22 mouse cellular contexts compared by ENCODE assay signal in genomic region chr2:126079086-126079485, GRCm38 (mm10). TPM values are rescaled to one million over a fixed set of nuclear protein-coding genes. Genes with fewer than 3 reads are reported as not detected.
DNase-seq lines count a peak whose midpoint lies in the region; TF ChIP-seq lines count a peak whose summit lies in the region.
"Had no signal": no experiment of that assay in that cellular context is flagged by ENCODE, and none has a peak within 500 bp of the region (broad histone marks: within the 10 kb centered on the region; RNA-seq: fewer than 3 reads in every experiment).

No protein-coding gene starts in this region.

- no peak overlapping the region for H3K4me3 ChIP-seq in gastrocnemius, adult 2 months
- no peak overlapping the region for H3K4me3 ChIP-seq in embryonic fibroblast, embryonic 13.5 days (ENCODE audit: insufficient read depth, low read length)
- H3K4me3 ChIP-seq: embryonic facial prominence, embryonic 13.5 days; embryonic facial prominence, embryonic 15.5 days; forebrain, embryonic 13.5 days; forebrain, embryonic 15.5 days had no signal

- no peak for TF ChIP-seq CTCF in gastrocnemius, adult 2 months (IDR thresholded peaks at IDR 0.05)
- no peak for TF ChIP-seq CTCF in embryonic fibroblast, embryonic 13.5 days (IDR thresholded peaks at IDR 0.05; ENCODE audit: borderline replicate concordance, insufficient read depth, low read length)

- TF ChIP-seq POLR2A in embryonic fibroblast, embryonic 13.5 days (IDR thresholded peaks at IDR 0.05; ENCODE audit: low read depth, low read length) = no peak

- peaks cover 3% of the 10 kb centered on the region; the same call in 1 of the 2 replicates for H3K4me1 ChIP-seq in embryonic fibroblast, embryonic 13.5 days (ENCODE audit: control insufficient read depth, insufficient read depth, low read length)
- H3K4me1 ChIP-seq: embryonic facial prominence, embryonic 13.5 days; embryonic facial prominence, embryonic 15.5 days; forebrain, embryonic 13.5 days; forebrain, embryonic 15.5 days had no signal

- DNase-seq in adrenal gland, adult 2 months = peak; percentile 20
- no peak for DNase-seq in adrenal gland, postnatal 14 days
- DNase-seq in gastrocnemius, adult 2 months = no peak
- no peak for DNase-seq in gastrocnemius, adult 18-20 months (ENCODE audit: low spot score)
- DNase-seq: adrenal gland, postnatal 10 days; B cell, adult 2 months; cerebellum, adult 18-20 months; cerebellum, adult 8-10 months; cerebellum, adult 9-11 months; cerebellum, postnatal 14 days; cerebellum, postnatal 36 days; embryo, embryonic 11 days; forebrain, postnatal 0 days had no signal

- peak overlapping the region; percentile 20; the same call in 1 of the 2 replicates for H3K27ac ChIP-seq in gastrocnemius, adult 2 months
- 0 out of 2 replicates have a peak overlapping the region, but pooled peaks have one; percentile 1 for H3K27ac ChIP-seq in embryonic fibroblast, embryonic 13.5 days (ENCODE audit: insufficient read depth, low read length)
- H3K27ac ChIP-seq: embryonic facial prominence, embryonic 13.5 days; embryonic facial prominence, embryonic 15.5 days; forebrain, embryonic 13.5 days; forebrain, embryonic 15.5 days had no signal

- intact Hi-C loops in gastrocnemius, adult 2 months (cut with DNase I) = no loop called here

RNA-seq across cellular contexts. Expression of gene Fgf7, which starts 44.6 kb away (rescaled TPM):
- 1 to 10 TPM; 1.1 to 1.2 TPM for total RNA-seq in adrenal gland, adult 2 months (2021)
- polyA plus RNA-seq in adrenal gland, adult 2 months (2012; rRNA removed) = 0.08 and 0.30 TPM in 2 replicates
- 0.19 and 0.78 TPM in 2 replicates for total RNA-seq in adrenal gland, postnatal 14 days (2021)
- total RNA-seq in gastrocnemius, adult 2 months (2021) = 1 to 10 TPM; 4.2 TPM
- total RNA-seq in gastrocnemius, adult 18-20 months (2021) = 1 to 10 TPM; 2.0 to 5.3 TPM
- polyA plus RNA-seq in embryonic fibroblast, embryonic 13.5 days (2011; ENCODE audit: insufficient read length, low read depth, missing spikeins) = 70.8 and 94.4 TPM in 2 replicates
- total RNA-seq: CH12.LX; common myeloid progenitor, adult 5-6 weeks had no signal
- polyA plus RNA-seq: CD4-positive, CD25-positive, alpha-beta regulatory T cell, adult 4 months; G1E had no signal
